Mouse (Mus musculus) lung, embryonic 16.5 days (tissue): ENCODE results near the gene Fam117a. TPM values are rescaled to one million over a fixed set of nuclear protein-coding genes. Genes with fewer than 3 reads are reported as not detected.
"Not testable (repeated sequence)": the region's sequence is repeated elsewhere in the genome, so short reads cannot be mapped to it uniquely, and the experiment has no call there.

Experiments used
- ATAC-seq: fragments of 200-750 bp; cut with Nextera tagmentation; 2 replicates; pipeline ENCODE4 v1.8.0; 2017; ENCODE audit warnings: low read depth, mild to moderate bottlenecking, moderate library complexity
- H3K27ac ChIP-seq: fragments of 300-500 bp; sonication (generic); 2 replicates; pipeline ENCODE4 v1.5.1; 2014; ENCODE audit warnings: mild to moderate bottlenecking, control low read depth, low read length
- H3K27me3 ChIP-seq: fragments of 300-500 bp; sonication (generic); 2 replicates; pipeline ENCODE4 v1.6.1; 2014; ENCODE audit warnings: low read depth, low read length, mixed read lengths; ENCODE audit not compliant: control insufficient read depth, insufficient read depth
- H3K36me3 ChIP-seq: fragments of 300-500 bp; sonication (generic); 2 replicates; pipeline ENCODE4 v1.6.1; 2014; ENCODE audit warnings: low read length; ENCODE audit not compliant: control insufficient read depth, insufficient read depth
- H3K4me1 ChIP-seq: fragments of 300-500 bp; sonication (generic); replicated peaks from 2 replicates; pipeline ENCODE4 v1.6.1; 2014; ENCODE audit warnings: low read length, mixed read lengths; ENCODE audit not compliant: control insufficient read depth, insufficient read depth
- H3K4me2 ChIP-seq: fragments of 300-500 bp; sonication (generic); 2 replicates; pipeline ENCODE4 v1.6.1; 2014; ENCODE audit warnings: low read depth, low read length, control low read depth
- H3K4me3 ChIP-seq: fragments of 300-500 bp; sonication (generic); 2 replicates; pipeline ENCODE4 v1.5.1; 2014; ENCODE audit warnings: mild to moderate bottlenecking, low read length, control low read depth
- H3K9ac ChIP-seq: fragments of 300-500 bp; sonication (generic); 2 replicates; pipeline ENCODE4 v1.6.1; 2014; ENCODE audit warnings: low read length, control low read depth
- H3K9me3 ChIP-seq: fragments of 300-500 bp; sonication (generic); 2 replicates; pipeline ENCODE4 v1.6.1; 2016; ENCODE audit warnings: low read length; ENCODE audit not compliant: control insufficient read depth
- WGBS: fragments of 180-500 bp; shearing (Covaris S2); extraction: QIAGEN DNeasy Blood & Tissue Kit; methylation state at CpG from one replicate; pipeline ENCODE4 v1.1.7; 2014; 5-methylcytosine and 5-hydroxymethylcytosine counted together
- polyA plus RNA-seq: library from polyadenylated mRNA; unstranded; fragments of >200 nt; fragmentation: Nextera tagmentation; extraction: Ambion mirVana; gene quantifications from 2 replicates; pipeline ENCODE4 v1.2.1, GENCODE M21; 2015

Fam117a gene
- polyA plus RNA-seq, 1 experiment from 2014 or later, result 15.7 TPM

- H3K9me3 ChIP-seq, result no peaks in the 10 kb centered on the region
- no peak overlapping the region for H3K4me3 ChIP-seq
- H3K36me3 ChIP-seq, result no peaks in the 10 kb centered on the region
- no peak overlapping the region for H3K9ac ChIP-seq
- H3K27ac ChIP-seq, result no peak overlapping the region
- no peak overlapping the region for H3K4me2 ChIP-seq
- H3K27me3 ChIP-seq, result no peaks in the 10 kb centered on the region
- peaks cover 4% of the 10 kb centered on the region; the same call in 1 of the 2 replicates for H3K4me1 ChIP-seq
- peak; percentile 20; the same call in 1 of the 2 replicates for ATAC-seq
- 22% methylated on average over 8 of the region's 8 CpGs for WGBS
Observed at GRCm38 (mm10) chr11:95402658-95403101, 65.9 kb downstream of the Fam117a start.

GRCm38 (mm10) chr11:95403382-95404340 is 66.8 kb downstream of the Fam117a start:
- peak; percentile 23 for ATAC-seq
- Histone ChIP-seq H3K27me3 (no peaks in the 10 kb centered on the region), H3K4me3 (no peak overlapping the region), H3K9ac (no peak overlapping the region), H3K36me3 (no peaks in the 10 kb centered on the region), H3K27ac (peak overlapping the region; percentile 38; the same call in 1 of the 2 replicates), H3K4me1 (peaks cover 4% of the 10 kb centered on the region; the same call in 1 of the 2 replicates), H3K4me2 (no peak overlapping the region), H3K9me3 (no peaks in the 10 kb centered on the region)
- 51% methylated on average over 16 of the region's 16 CpGs for WGBS

- H3K9ac ChIP-seq, result no peak overlapping the region
- no peak overlapping the region for H3K27ac ChIP-seq
- peaks cover 4% of the 10 kb centered on the region; the same call in 1 of the 2 replicates for H3K4me1 ChIP-seq
- H3K27me3 ChIP-seq, result no peaks in the 10 kb centered on the region
- H3K36me3 ChIP-seq, result no peaks in the 10 kb centered on the region
- WGBS, result 66% methylated on average over 4 of the region's 4 CpGs
- no peak overlapping the region for H3K4me3 ChIP-seq
- ATAC-seq, result no peak
- H3K9me3 ChIP-seq, result no peaks in the 10 kb centered on the region
- H3K4me2 ChIP-seq, result no peak overlapping the region
Observed at GRCm38 (mm10) chr11:95405771-95406170, 69.0 kb downstream of the Fam117a start.

- not testable (repeated sequence) for ATAC-seq, H3K36me3 ChIP-seq, H3K27me3 ChIP-seq, H3K4me2 ChIP-seq, H3K9me3 ChIP-seq, H3K4me1 ChIP-seq, H3K27ac ChIP-seq, H3K4me3 ChIP-seq, H3K9ac ChIP-seq
- WGBS, result 90% methylated on average over 5 of the region's 5 CpGs
Observed at GRCm38 (mm10) chr11:95406398-95406797, 69.6 kb downstream of the Fam117a start.

GRCm38 (mm10) chr11:95409450-95410112 is 72.8 kb downstream of the Fam117a start:
- Histone ChIP-seq H3K9me3 (no peaks in the 10 kb centered on the region), H3K4me1 (no peaks in the 10 kb centered on the region; the same call in 1 of the 2 replicates), H3K4me2 (no peak overlapping the region; the same call in 1 of the 2 replicates), H3K36me3 (no peaks in the 10 kb centered on the region), H3K27me3 (no peaks in the 10 kb centered on the region), H3K9ac (no peak overlapping the region), H3K4me3 (no peak overlapping the region), H3K27ac (peak overlapping the region; percentile 64)
- WGBS, result 61% methylated on average over 10 of the region's 10 CpGs
- peak; percentile 15; the same call in 1 of the 2 replicates for ATAC-seq

- Histone ChIP-seq H3K9me3 (no peaks in the 10 kb centered on the region), H3K9ac (no peak overlapping the region), H3K4me2 (no peak overlapping the region), H3K4me1 (peaks cover 11% of the 10 kb centered on the region), H3K4me3 (no peak overlapping the region), H3K27ac (no peak overlapping the region), H3K36me3 (no peaks in the 10 kb centered on the region), H3K27me3 (no peaks in the 10 kb centered on the region)
- no peak for ATAC-seq
- 67% methylated on average over 6 of the region's 6 CpGs for WGBS
Observed at GRCm38 (mm10) chr11:95411453-95412013, 74.7 kb downstream of the Fam117a start.

- WGBS, result 87% methylated on average over 3 of the region's 3 CpGs
- Histone ChIP-seq H3K4me2 (no peak overlapping the region), H3K4me1 (peaks cover 11% of the 10 kb centered on the region), H3K4me3 (no peak overlapping the region), H3K9ac (no peak overlapping the region), H3K9me3 (no peaks in the 10 kb centered on the region), H3K27me3 (no peaks in the 10 kb centered on the region), H3K36me3 (no peaks in the 10 kb centered on the region), H3K27ac (peak overlapping the region; percentile 37)
- ATAC-seq, result no peak
Observed at GRCm38 (mm10) chr11:95412615-95413014, 75.8 kb downstream of the Fam117a start.

GRCm38 (mm10) chr11:95413641-95414535 is 77.1 kb downstream of the Fam117a start, which contains the start of gene Spop:
Gene Spop (plus strand): TSS chr11:95414080.
- Histone ChIP-seq H3K27ac (peak within 1 kb of the TSS; percentile 97), H3K4me2 (peak within 1 kb of the TSS; percentile 62), H3K36me3 (no peaks in the 10 kb centered on the region; the same call in 1 of the 2 replicates), H3K9me3 (no peaks in the 10 kb centered on the region), H3K4me1 (peaks cover 11% of the 10 kb centered on the region), H3K9ac (peak within 1 kb of the TSS; percentile 82), H3K27me3 (no peaks in the 10 kb centered on the region), H3K4me3 (peak within 1 kb of the TSS; percentile 74)
- ATAC-seq, result peak; percentile 87
- 2% methylated on average over 51 of the region's 58 CpGs for WGBS
